Mouse (Mus musculus) C2C12 (cell line): Measurements from ENCODE around the gene Gca. TPM values are rescaled to one million over a fixed set of nuclear protein-coding genes. Genes with fewer than 3 reads are reported as not detected.

Experiments used
- H3K27me3 ChIP-seq: one replicate; pipeline ENCODE4 v1.6.1; 2011; ENCODE audit not compliant: control insufficient read depth, insufficient read depth, insufficient read length
- H3K36me3 ChIP-seq: one replicate; pipeline ENCODE4 v1.6.1; 2011; ENCODE audit not compliant: control insufficient read depth, insufficient read depth
- H3K4me3 ChIP-seq: one replicate; pipeline ENCODE4 v1.5.1; 2011; ENCODE audit warnings: mild to moderate bottlenecking, control low read depth; ENCODE audit not compliant: poor library complexity, insufficient read depth, severe bottlenecking
- H3K79me2 ChIP-seq: one replicate; pipeline ENCODE4 v1.6.1; 2011; ENCODE audit not compliant: control insufficient read depth, insufficient read depth
- H3K79me3 ChIP-seq: one replicate; pipeline ENCODE4 v1.6.1; 2011; ENCODE audit warnings: low read depth, control low read depth
- H3ac ChIP-seq: one replicate; pipeline ENCODE3; 2011; ENCODE audit warnings: low read depth; ENCODE audit not compliant: control insufficient read depth, insufficient read length
- CEBPB ChIP-seq: IDR thresholded peaks from one replicate; pipeline ENCODE4 v1.6.1; 2011; ENCODE audit warnings: low read depth, mild to moderate bottlenecking, control low read depth, moderate library complexity
- CTCF ChIP-seq: IDR thresholded peaks from one replicate; pipeline ENCODE4 v1.5.1; 2011; ENCODE audit not compliant: control insufficient read depth, insufficient read depth, insufficient read length
- FOSL1 ChIP-seq: IDR thresholded peaks from one replicate; pipeline ENCODE4 v1.8.0; 2011; ENCODE audit warnings: mild to moderate bottlenecking, low read length; ENCODE audit not compliant: poor library complexity, insufficient read depth, severe bottlenecking
- MAX ChIP-seq: IDR thresholded peaks from one replicate; pipeline ENCODE4 v1.6.1; 2011; ENCODE audit warnings: mild to moderate bottlenecking, control low read depth
- MYOD1 ChIP-seq: IDR thresholded peaks from one replicate; pipeline ENCODE4 v1.6.1; 2011; ENCODE audit warnings: low read depth; ENCODE audit not compliant: control insufficient read depth, insufficient read length
- MYOG ChIP-seq: IDR thresholded peaks from one replicate; pipeline ENCODE4 v1.6.1; 2011; ENCODE audit not compliant: control insufficient read depth, insufficient read length; ENCODE audit errors: extremely low read depth
- USF1 ChIP-seq: IDR thresholded peaks from one replicate; pipeline ENCODE4 v1.6.1; 2011; ENCODE audit warnings: low read depth, mild to moderate bottlenecking, control low read depth, moderate library complexity
- polyA plus RNA-seq: library from polyadenylated mRNA; unstranded; fragments of >200 nt; fragmentation: generic; extraction: Trizol; gene quantifications from one replicate; pipeline ENCODE4 v1.2.1, GENCODE M21; 2012; ENCODE audit warnings: missing spikeins

Gene Gca
- polyA plus RNA-seq, 1 experiment, result 0.04 TPM

DNA sequence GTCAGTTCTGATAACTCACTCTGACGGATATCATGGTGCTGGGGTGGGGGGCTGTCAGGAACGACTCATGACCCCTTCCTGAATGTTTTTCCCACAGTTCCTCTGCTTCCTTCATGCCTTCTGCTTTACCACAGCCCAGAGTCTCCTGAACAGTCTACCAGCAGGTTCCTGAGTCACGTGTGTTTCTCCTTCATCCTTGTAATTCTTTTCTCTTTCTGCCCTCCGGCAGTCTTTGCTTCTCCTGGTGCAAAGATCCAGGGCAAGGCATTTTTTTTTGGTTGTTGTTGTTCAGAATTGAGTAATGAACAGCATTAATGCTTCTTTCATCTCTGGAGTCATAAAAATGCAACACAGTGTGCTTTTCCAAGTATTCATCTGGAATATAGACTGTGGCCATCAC is 6.7 kb downstream of the Gca start:
- TF ChIP-seq FOSL1 (no peak), CTCF (no peak), MAX (no peak), CEBPB (no peak), MYOG (no peak), MYOD1 (no peak), USF1 (no peak)
- Histone ChIP-seq H3K79me2 (no peaks in the 10 kb centered on the region), H3K79me3 (no peaks in the 10 kb centered on the region), H3K27me3 (no peaks in the 10 kb centered on the region), H3ac (no peak overlapping the region), H3K4me3 (no peak overlapping the region), H3K36me3 (no peaks in the 10 kb centered on the region)

DNA sequence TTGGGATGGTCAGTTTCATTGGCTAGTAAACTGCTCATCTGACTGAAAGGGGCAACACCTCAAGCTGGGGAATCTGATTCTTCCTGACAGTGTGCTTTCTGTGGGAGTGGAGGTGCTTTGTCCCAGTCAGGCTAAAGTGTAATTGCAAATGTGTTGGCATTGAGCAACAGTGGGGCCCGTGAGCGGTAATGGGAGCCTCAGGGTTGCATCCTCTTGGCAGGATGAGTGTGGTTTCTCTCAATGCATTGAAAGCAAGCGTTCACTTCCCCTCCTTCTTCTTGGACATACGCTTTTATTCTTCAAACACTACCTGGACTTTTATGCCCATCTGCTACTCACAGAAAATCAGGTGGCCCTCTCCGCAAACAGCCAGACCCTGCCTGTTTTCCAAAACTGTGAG is 8.7 kb downstream of the Gca start:
- Histone ChIP-seq H3K79me3 (no peaks in the 10 kb centered on the region), H3ac (no peak overlapping the region), H3K36me3 (no peaks in the 10 kb centered on the region), H3K27me3 (no peaks in the 10 kb centered on the region), H3K4me3 (no peak overlapping the region), H3K79me2 (no peaks in the 10 kb centered on the region)
- TF ChIP-seq MAX (no peak), FOSL1 (no peak), CEBPB (no peak), MYOG (no peak), USF1 (no peak), CTCF (no peak), MYOD1 (no peak)

DNA sequence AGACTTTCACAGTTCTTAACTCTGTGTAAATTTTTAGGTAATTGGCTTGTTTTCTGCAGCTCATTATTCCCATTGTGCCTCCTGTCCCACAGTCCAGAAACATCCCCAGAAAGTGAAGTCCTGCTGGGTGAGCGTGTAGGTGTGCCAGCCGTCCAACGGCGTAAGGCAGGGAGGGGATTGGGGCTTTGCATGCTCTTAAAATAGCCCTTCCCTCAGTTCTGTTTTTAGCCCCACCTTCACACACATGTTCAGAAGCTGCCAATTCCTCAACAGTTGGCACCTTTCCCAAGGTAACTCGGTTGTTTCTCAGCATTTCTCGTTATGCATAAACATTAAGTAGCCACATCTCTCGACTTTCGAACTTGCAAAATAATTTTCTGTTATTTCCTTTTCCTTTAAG is 17.6 kb downstream of the Gca start:
- TF ChIP-seq MYOD1 (no peak), USF1 (no peak), CEBPB (no peak), MAX (no peak), CTCF (no peak), MYOG (no peak), FOSL1 (no peak)
- Histone ChIP-seq H3ac (no peak overlapping the region), H3K79me2 (no peaks in the 10 kb centered on the region), H3K79me3 (no peaks in the 10 kb centered on the region), H3K36me3 (no peaks in the 10 kb centered on the region), H3K4me3 (no peak overlapping the region), H3K27me3 (no peaks in the 10 kb centered on the region)

DNA sequence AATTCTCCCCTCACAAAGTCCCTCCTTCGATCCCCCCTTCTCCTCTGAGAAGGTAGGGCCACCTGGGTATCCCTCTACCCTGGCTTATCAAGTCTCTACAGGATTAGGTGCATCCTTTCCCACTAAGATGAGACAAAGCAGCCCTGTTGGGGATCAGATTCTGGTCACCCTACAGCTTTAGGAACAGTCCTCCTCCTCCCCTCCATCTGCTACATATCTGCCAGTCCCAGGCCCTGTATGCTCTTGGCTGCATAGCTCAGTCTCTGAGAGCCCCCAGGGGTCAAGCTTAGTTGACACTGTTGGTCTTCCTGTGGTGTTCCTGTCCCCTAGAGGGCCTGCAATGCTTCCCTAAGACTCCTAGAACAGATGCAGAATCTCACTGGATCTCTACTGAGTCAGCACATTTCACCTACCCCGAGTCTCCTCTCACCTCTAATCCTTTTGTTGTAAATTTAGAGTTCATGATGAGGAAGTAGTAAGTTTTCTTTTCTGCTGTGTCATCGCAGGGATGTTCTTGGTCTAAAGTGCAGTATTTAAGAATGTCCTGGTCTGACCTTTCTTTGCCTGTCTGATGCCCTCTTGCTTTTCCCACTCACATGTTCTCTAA is 21.0 kb downstream of the Gca start:
- Histone ChIP-seq H3K4me3 (no peak overlapping the region), H3ac (no peak overlapping the region), H3K27me3 (no peaks in the 10 kb centered on the region), H3K79me2 (no peaks in the 10 kb centered on the region), H3K79me3 (no peaks in the 10 kb centered on the region), H3K36me3 (no peaks in the 10 kb centered on the region)
- no peak for TF ChIP-seq MYOD1
- no peak for TF ChIP-seq FOSL1
- TF ChIP-seq MAX, result no peak
- no peak for TF ChIP-seq USF1
- no peak for TF ChIP-seq CEBPB
- no peak for TF ChIP-seq MYOG
- no peak for TF ChIP-seq CTCF

DNA sequence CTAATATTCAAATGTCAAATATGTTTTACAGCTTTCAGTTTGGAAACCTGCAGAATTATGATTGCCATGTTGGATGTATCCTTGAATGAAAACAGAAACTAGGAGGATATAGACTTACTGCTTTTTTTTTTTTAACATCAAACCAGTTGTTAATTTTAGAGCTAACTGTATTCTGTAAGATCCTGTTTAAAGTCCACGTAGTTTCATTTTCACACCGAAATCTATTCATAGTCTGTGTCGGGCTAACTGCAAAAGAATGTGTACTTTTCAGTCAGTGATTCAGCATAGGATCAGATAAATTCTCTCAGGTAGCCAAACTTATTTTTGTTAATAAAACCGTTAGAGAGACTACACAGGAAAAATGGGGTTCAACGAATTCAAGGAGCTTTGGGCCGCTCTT is 21.8 kb downstream of the Gca start:
- no peaks in the 10 kb centered on the region for H3K79me3 ChIP-seq
- TF ChIP-seq CEBPB (no peak), MYOD1 (no peak), MYOG (no peak)
- no peaks in the 10 kb centered on the region for H3K79me2 ChIP-seq
- no peaks in the 10 kb centered on the region for H3K36me3 ChIP-seq
- no peak overlapping the region for H3K4me3 ChIP-seq
- H3ac ChIP-seq, result no peak overlapping the region
- H3K27me3 ChIP-seq, result no peaks in the 10 kb centered on the region

DNA sequence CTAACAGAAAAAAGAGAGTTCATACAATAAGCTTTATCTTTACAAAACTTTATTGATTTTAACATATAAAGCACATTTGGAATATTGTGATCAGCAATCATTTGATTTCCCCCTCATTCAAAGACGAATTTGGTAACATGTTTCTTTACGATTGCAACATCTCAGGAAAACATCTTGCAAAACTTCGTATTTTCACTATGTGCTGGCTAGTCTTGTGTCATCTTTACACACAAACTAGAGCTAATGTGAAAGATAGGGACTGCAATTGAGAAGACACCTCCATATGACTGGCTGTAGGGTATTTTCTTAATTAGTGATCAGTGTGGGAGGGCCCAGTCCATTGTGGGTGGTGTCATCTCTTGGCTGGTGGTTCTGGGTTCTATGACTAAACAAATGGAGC is 42.2 kb downstream of the Gca start:
- Histone ChIP-seq H3K27me3 (no peaks in the 10 kb centered on the region), H3K79me3 (no peaks in the 10 kb centered on the region), H3K4me3 (no peak overlapping the region), H3K36me3 (no peaks in the 10 kb centered on the region), H3ac (no peak overlapping the region), H3K79me2 (no peaks in the 10 kb centered on the region)
- no peak for TF ChIP-seq MYOD1
- TF ChIP-seq MYOG, result no peak
- no peak for TF ChIP-seq CEBPB
- TF ChIP-seq USF1, result no peak
- TF ChIP-seq FOSL1, result no peak
- TF ChIP-seq MAX, result no peak
- no peak for TF ChIP-seq CTCF
